Mouse (Mus musculus): ENCODE data around the gene 4930519P11Rik. TPM values are rescaled to one million over a fixed set of nuclear protein-coding genes. Genes with fewer than 3 reads are reported as not detected.

Gene 4930519P11Rik
- total and polyA plus RNA-seq, 2 experiments = 0.37 TPM; not detected in 1

DNA sequence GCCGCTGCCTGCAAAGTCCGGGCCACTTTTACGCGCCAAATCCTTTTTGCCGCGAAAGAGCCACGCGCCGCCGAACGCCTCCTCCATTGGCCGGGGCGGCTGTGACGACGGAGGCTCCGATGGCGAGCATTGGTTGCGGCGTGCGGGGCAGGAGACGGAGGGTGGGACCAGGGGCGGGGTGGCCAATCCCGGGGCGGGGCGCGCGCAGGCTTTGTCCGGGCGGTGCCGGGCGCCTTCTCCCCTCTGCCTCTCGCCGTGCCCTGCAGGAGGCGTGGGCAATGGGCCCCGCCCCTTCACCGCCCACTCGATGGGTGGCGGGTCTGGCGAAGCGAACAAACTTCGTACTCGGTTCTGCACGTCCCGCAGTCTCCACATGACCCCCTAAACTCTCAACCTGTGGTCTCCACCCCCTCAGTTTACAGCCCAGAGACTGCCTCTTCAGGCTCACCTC lies 43.4 kb downstream of the 4930519P11Rik start, which contains the start of gene E2f1:
Gene E2f1, minus strand, starts transcription at position 57 of the 451 bp plus-strand sequence.
- Histone ChIP-seq H3K9ac (ENCODE audit: low read depth, low read length) (peak within 1 kb of the TSS; percentile 57), H3K4me1 (ENCODE audit: control insufficient read depth, insufficient read depth, low read length) (peaks cover 2% of the 10 kb centered on the region; the same call in 1 of the 2 replicates), H3K36me3 (ENCODE audit: control insufficient read depth, insufficient read depth, low read length) (no peaks in the 10 kb centered on the region), H3K27me3 (ENCODE audit: control insufficient read depth, insufficient read depth, low read length) (no peaks in the 10 kb centered on the region), H3K27ac (replicated peaks; ENCODE audit: insufficient read depth, low read depth, low read length) (peak within 1 kb of the TSS; percentile 1; the same call in 1 of the 2 replicates), H3K79me2 (ENCODE audit: control insufficient read depth, insufficient read depth, low read length) (no peaks in the 10 kb centered on the region), H3K4me3 (ENCODE audit: insufficient read depth, low read depth, low read length) (peak within 1 kb of the TSS; percentile 47)
- peak; percentile 79 for DNase-seq (ENCODE audit: extremely low read depth, low read depth, low spot score)
- WGBS = 3% methylated on average over 43 of the region's 44 CpGs
- TF ChIP-seq POLR2A (IDR thresholded peaks at IDR 0.05; ENCODE audit: extremely low read depth, insufficient read depth, low read length) (no peak), CTCF (IDR thresholded peaks at IDR 0.05; ENCODE audit: low read depth, low read length) (0 out of 2 replicates have a peak, but pooled peaks have one; percentile 2)

DNA sequence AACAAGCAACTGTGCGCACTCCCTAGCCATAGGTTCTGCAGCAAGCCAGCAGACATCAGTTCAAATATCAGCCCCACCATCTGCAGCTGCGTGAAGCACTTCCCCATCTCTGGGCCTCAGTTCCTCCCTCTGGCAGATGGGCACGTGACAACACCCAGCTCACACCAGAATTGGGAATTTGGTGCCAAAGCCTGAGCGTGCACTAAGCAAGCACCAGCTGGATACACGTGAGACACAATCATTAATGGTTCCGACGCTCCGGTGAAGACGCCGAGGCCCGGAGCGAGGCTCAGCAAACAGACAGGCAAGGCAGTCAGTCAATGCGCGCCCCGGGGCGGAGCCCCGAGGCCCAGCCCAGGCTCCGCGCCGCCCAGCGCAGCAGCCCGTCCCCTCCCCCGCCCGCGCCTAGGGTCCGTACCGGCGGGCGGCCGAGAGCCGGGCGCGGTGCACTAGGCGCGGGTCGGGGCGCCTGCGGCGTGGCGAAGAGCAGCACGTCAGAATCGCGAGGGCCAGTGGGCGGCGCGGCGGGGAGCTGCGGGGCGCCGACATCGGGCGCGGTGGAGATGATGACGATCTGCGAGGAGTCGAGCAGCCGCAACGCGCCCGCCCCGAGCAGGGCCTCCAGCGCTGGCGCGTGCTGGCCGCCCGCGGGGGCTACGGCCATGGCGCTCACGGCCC lies 44.0 kb downstream of the 4930519P11Rik start:
- DNase-seq (ENCODE audit: extremely low read depth, low read depth, low spot score) = peak; percentile 78

DNA sequence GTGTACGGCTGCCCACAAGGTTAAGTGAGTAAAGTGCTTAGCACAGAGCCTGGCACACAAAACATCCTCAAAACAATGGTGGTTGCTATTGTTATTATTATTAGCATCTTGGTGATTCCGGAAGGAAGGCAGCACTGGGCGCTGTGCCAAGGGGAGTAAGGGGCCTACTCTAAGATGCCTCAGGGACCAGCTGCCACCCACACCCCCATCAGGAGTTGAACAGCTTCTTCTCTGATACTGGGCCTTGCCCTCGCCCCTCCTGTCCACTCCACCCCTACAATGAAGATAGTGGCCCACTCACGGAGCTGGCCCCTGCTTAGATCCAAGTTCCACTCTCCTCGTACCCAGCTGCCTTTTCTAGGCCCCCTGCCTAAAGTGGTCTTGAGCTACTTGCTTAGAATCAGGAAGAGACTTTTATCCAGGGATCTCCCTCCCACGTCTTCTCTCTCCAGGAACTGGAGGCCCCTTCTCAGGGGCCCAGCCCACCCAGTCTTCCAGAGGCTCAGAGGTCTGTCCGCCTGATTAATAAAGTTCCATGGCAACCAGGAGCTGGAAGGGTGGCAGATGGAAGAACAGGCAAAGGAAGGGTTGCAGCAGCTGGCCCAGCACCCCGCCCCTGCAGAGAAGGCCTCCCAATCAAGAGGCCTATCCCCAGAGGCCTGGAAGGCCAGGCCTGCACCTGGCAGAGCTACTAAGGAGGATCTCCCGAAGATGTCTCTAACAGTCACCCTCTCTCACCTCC lies 44.7 kb downstream of the 4930519P11Rik start:
- Histone ChIP-seq H3K27me3 (ENCODE audit: control insufficient read depth, insufficient read depth, low read length) (no peaks in the 10 kb centered on the region), H3K9ac (ENCODE audit: low read depth, low read length) (peak overlapping the region; percentile 57; the same call in 1 of the 2 replicates), H3K79me2 (ENCODE audit: control insufficient read depth, insufficient read depth, low read length) (no peaks in the 10 kb centered on the region), H3K27ac (replicated peaks; ENCODE audit: insufficient read depth, low read depth, low read length) (peak overlapping the region; percentile 1; the same call in 1 of the 2 replicates), H3K36me3 (ENCODE audit: control insufficient read depth, insufficient read depth, low read length) (no peaks in the 10 kb centered on the region), H3K4me1 (ENCODE audit: control insufficient read depth, insufficient read depth, low read length) (peaks cover 2% of the 10 kb centered on the region; the same call in 1 of the 2 replicates), H3K4me3 (ENCODE audit: insufficient read depth, low read depth, low read length) (peak overlapping the region; percentile 47)
- TF ChIP-seq CTCF (IDR thresholded peaks at IDR 0.05; ENCODE audit: low read depth, low read length) = no peak
- no peak for TF ChIP-seq POLR2A (IDR thresholded peaks at IDR 0.05; ENCODE audit: extremely low read depth, insufficient read depth, low read length)
- 65% methylated on average over 10 of the region's 10 CpGs for WGBS
- DNase-seq (ENCODE audit: extremely low read depth, low read depth, low spot score) = no peak

More for the DNA sequence above, 44.0 kb downstream of the 4930519P11Rik start:
- TF ChIP-seq POLR2A (IDR thresholded peaks at IDR 0.05; ENCODE audit: extremely low read depth, insufficient read depth, low read length) (no peak), CTCF (IDR thresholded peaks at IDR 0.05; ENCODE audit: low read depth, low read length) (no peak)
- Histone ChIP-seq H3K36me3 (ENCODE audit: control insufficient read depth, insufficient read depth, low read length) (no peaks in the 10 kb centered on the region), H3K27me3 (ENCODE audit: control insufficient read depth, insufficient read depth, low read length) (no peaks in the 10 kb centered on the region), H3K27ac (replicated peaks; ENCODE audit: insufficient read depth, low read depth, low read length) (peak overlapping the region; percentile 1; the same call in 1 of the 2 replicates), H3K79me2 (ENCODE audit: control insufficient read depth, insufficient read depth, low read length) (no peaks in the 10 kb centered on the region), H3K9ac (ENCODE audit: low read depth, low read length) (peak overlapping the region; percentile 57), H3K4me1 (ENCODE audit: control insufficient read depth, insufficient read depth, low read length) (peaks cover 2% of the 10 kb centered on the region; the same call in 1 of the 2 replicates), H3K4me3 (ENCODE audit: insufficient read depth, low read depth, low read length) (peak overlapping the region; percentile 47)
- under 1% methylated on average over 67 of the region's 70 CpGs for WGBS

DNA sequence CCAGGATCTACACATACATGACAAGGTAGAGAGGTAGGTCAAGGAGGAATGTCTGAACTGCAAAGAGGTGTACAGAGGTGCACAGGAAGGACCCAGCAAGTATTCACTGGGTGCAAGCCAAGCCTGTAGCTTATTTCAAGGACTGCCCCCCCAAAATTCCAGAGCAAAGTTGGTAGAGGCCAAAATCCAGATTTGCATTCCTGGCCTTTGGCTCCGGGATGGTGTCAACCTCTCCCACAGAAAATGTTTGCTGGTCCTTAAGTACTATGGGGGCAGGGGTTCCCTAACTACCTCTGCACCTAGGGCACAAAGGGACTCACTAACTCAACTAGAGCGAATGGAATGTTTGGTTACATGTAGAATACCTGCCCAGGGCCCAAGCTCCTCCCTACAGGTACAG lies 45.5 kb downstream of the 4930519P11Rik start:
- no peak overlapping the region for H3K4me3 ChIP-seq (ENCODE audit: insufficient read depth, low read depth, low read length)
- no peak overlapping the region for H3K27ac ChIP-seq (replicated peaks; ENCODE audit: insufficient read depth, low read depth, low read length)
- TF ChIP-seq CTCF (IDR thresholded peaks at IDR 0.05; ENCODE audit: low read depth, low read length) (no peak), POLR2A (IDR thresholded peaks at IDR 0.05; ENCODE audit: extremely low read depth, insufficient read depth, low read length) (no peak)
- no peaks in the 10 kb centered on the region for H3K36me3 ChIP-seq (ENCODE audit: control insufficient read depth, insufficient read depth, low read length)
- H3K27me3 ChIP-seq (ENCODE audit: control insufficient read depth, insufficient read depth, low read length) = no peaks in the 10 kb centered on the region
- no peak overlapping the region for H3K9ac ChIP-seq (ENCODE audit: low read depth, low read length)
- DNase-seq (ENCODE audit: extremely low read depth, low read depth, low spot score) = no peak
- H3K4me1 ChIP-seq (ENCODE audit: control insufficient read depth, insufficient read depth, low read length) = peaks cover 2% of the 10 kb centered on the region; the same call in 1 of the 2 replicates
- H3K79me2 ChIP-seq (ENCODE audit: control insufficient read depth, insufficient read depth, low read length) = no peaks in the 10 kb centered on the region
- 58% methylated on average over 2 of the region's 2 CpGs for WGBS

DNA sequence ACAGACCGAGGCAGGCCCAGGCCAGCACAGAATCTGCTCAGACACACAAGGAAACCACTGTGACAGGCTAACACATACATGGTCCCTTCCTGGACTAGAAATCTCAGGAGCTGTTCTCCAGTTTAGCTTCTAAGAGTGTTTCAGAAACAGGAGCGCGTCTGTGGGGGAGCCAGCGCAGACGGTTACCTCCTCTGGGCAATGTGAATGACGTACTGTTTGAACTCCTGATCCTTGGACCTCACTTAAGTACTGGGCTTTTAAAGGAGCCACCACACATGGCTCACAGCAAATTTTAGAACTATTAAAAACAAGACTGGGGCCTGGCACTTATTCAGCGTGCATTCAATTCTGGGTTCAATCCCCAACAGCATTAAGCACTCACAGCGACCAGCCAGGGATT lies 46.6 kb downstream of the 4930519P11Rik start:
- Histone ChIP-seq H3K4me1 (ENCODE audit: control insufficient read depth, insufficient read depth, low read length) (peaks cover 2% of the 10 kb centered on the region; the same call in 1 of the 2 replicates), H3K36me3 (ENCODE audit: control insufficient read depth, insufficient read depth, low read length) (no peaks in the 10 kb centered on the region), H3K4me3 (ENCODE audit: insufficient read depth, low read depth, low read length) (peak overlapping the region; percentile 14; the same call in 1 of the 2 replicates), H3K27ac (replicated peaks; ENCODE audit: insufficient read depth, low read depth, low read length) (no peak overlapping the region), H3K79me2 (ENCODE audit: control insufficient read depth, insufficient read depth, low read length) (no peaks in the 10 kb centered on the region), H3K9ac (ENCODE audit: low read depth, low read length) (peak overlapping the region; percentile 69), H3K27me3 (ENCODE audit: control insufficient read depth, insufficient read depth, low read length) (no peaks in the 10 kb centered on the region)
- TF ChIP-seq CTCF (IDR thresholded peaks at IDR 0.05; ENCODE audit: low read depth, low read length) = no peak
- TF ChIP-seq POLR2A (IDR thresholded peaks at IDR 0.05; ENCODE audit: extremely low read depth, insufficient read depth, low read length) = no peak
- DNase-seq (ENCODE audit: extremely low read depth, low read depth, low spot score) = peak; percentile 73
- 37% methylated on average over 8 of the region's 8 CpGs for WGBS
